Mouse (Mus musculus) heart, postnatal 14 days (tissue): Measurements from ENCODE around the gene Yif1b. TPM values are rescaled to one million over a fixed set of nuclear protein-coding genes. Genes with fewer than 3 reads are reported as not detected.

Experiments used
- DNase-seq, 2 experiments: peaks; one replicate each; pipeline ENCODE4 v3.0.0; 2021 to 2022
- intact Hi-C: fragments of 180-260 bp; cut with DNase I; formaldehyde crosslinking; loops from one replicate; pipeline ENCODE4 v1.15.1; 2025
- total RNA-seq, 2 experiments: library from RNA; stranded (reverse); gene quantifications; 2 replicates each; pipeline ENCODE4 v1.2.3; 2021

Gene Yif1b
- total RNA-seq, 2 experiments from 2014 or later = 62.0 to 68.3 TPM

- no peak for DNase-seq
- intact Hi-C loops = no loop called here
Measured at GRCm38 (mm10) chr7:29294111-29294761, 56.1 kb downstream of the Yif1b start.

GRCm38 (mm10) chr7:29295861-29296647 is 57.9 kb downstream of the Yif1b start:
- DNase-seq = no peak
- intact Hi-C loops = loop anchor here (2.0 to 5.0 kb wide), 3 partner anchors 49 to 169 kb away; partner anchors contain the start of gene Ryr1

- intact Hi-C loops = loop anchor here (2.0 to 5.0 kb wide), 3 partner anchors 50 to 170 kb away; partner anchors contain the start of gene Ryr1
- peak; percentile 63 to 77 for DNase-seq
Measured at GRCm38 (mm10) chr7:29296998-29297397, 58.9 kb downstream of the Yif1b start.

Other genes starting within 250 kb of the Yif1b start
- gene Ryr1, start 113.2 kb upstream of the Yif1b start, total RNA-seq = under 1 TPM; 0.05 TPM
- 1 to 10 TPM; 1.0 to 2.0 TPM for gene Rasgrp4, start 103.5 kb upstream of the Yif1b start, total RNA-seq
- gene Fam98c, start 82.1 kb upstream of the Yif1b start, total RNA-seq = 10 to 100 TPM; 11.9 to 13.7 TPM
- gene Ggn, start 68.1 kb upstream of the Yif1b start, total RNA-seq = 1 to 10 TPM; 1.0 to 1.3 TPM
- gene Spred3, start 67.9 kb upstream of the Yif1b start, total RNA-seq = 1 to 10 TPM in 1 of 2 experiments, under 1 TPM in 1; 0.95 to 1.5 TPM
- 100 to 1,000 TPM; 142 to 149 TPM for gene Psmd8, start 57.6 kb upstream of the Yif1b start, total RNA-seq
- under 1 TPM; 0.32 to 0.60 TPM for gene Catsperg1, start 24.3 kb upstream of the Yif1b start, total RNA-seq
- gene Kcnk6, start 5.8 kb upstream of the Yif1b start, total RNA-seq = 1 to 10 TPM; 3.8 to 4.4 TPM
- gene 2200002D01Rik, start 10.1 kb downstream of the Yif1b start, total RNA-seq = 1 to 10 TPM; 2.0 to 2.2 TPM
- gene Spint2, start 43.6 kb downstream of the Yif1b start, total RNA-seq = 10 to 100 TPM; 39.2 to 42.9 TPM
- gene Ppp1r14a, start 51.0 kb downstream of the Yif1b start, total RNA-seq = 10 to 100 TPM; 13.2 to 15.4 TPM
- gene Dpf1, start 65.6 kb downstream of the Yif1b start, total RNA-seq = 1 to 10 TPM in 1 of 2 experiments, under 1 TPM in 1; 0.19 to 1.2 TPM